Mouse (Mus musculus) testis, adult 2 months (tissue): ENCODE results near the gene Akap5. TPM values are rescaled to one million over a fixed set of nuclear protein-coding genes. Genes with fewer than 3 reads are reported as not detected.
A peak's percentile ranks its signal among the peaks of the same experiment; 100 is the strongest.

Experiments used
- H3K27ac ChIP-seq: fragments of 200-500 bp; 2 replicates; pipeline ENCODE4 v1.5.1; 2012; ENCODE audit warnings: low read depth, low read length; ENCODE audit not compliant: control insufficient read depth, insufficient read depth
- H3K27me3 ChIP-seq: fragments of 200-500 bp; 2 replicates; pipeline ENCODE4 v1.6.1; 2012; ENCODE audit warnings: mild to moderate bottlenecking, low read length, moderate library complexity; ENCODE audit not compliant: control insufficient read depth, insufficient read depth
- H3K36me3 ChIP-seq: fragments of 200-500 bp; 2 replicates; pipeline ENCODE4 v1.6.1; 2012; ENCODE audit warnings: mild to moderate bottlenecking, low read length; ENCODE audit not compliant: control insufficient read depth, insufficient read depth
- H3K4me1 ChIP-seq: fragments of 200-500 bp; 2 replicates; pipeline ENCODE4 v1.6.1; 2012; ENCODE audit warnings: low read length; ENCODE audit not compliant: control insufficient read depth, insufficient read depth
- H3K4me3 ChIP-seq: fragments of 200-500 bp; 2 replicates; pipeline ENCODE4 v1.5.1; 2012; ENCODE audit warnings: low read depth, mild to moderate bottlenecking, low read length, moderate library complexity, mixed read lengths; ENCODE audit not compliant: control insufficient read depth
- CTCF ChIP-seq: fragments of 200-500 bp; IDR thresholded peaks from 2 replicates; pipeline ENCODE4 v1.5.1; 2012; ENCODE audit warnings: low read depth, mild to moderate bottlenecking, inconsistent platforms, low read length, moderate library complexity; ENCODE audit not compliant: control insufficient read depth, insufficient read depth, insufficient replicate concordance
- POLR2A ChIP-seq: fragments of 200-500 bp; IDR thresholded peaks from 2 replicates; pipeline ENCODE4 v1.6.1; 2012; ENCODE audit warnings: low read depth, mild to moderate bottlenecking, inconsistent platforms, low read length, moderate library complexity; ENCODE audit not compliant: control insufficient read depth
- polyA plus RNA-seq: library from polyadenylated mRNA; depleted of rRNA; stranded (reverse); fragments of >200 nt; gene quantifications from 2 replicates; pipeline ENCODE4 v1.2.3, GENCODE M21; 2012; rRNA removed

Gene Akap5
- polyA plus RNA-seq, 1 experiment, result 0.16 TPM

- Histone ChIP-seq H3K27ac (no peak overlapping the region), H3K36me3 (no peaks in the 10 kb centered on the region), H3K27me3 (no peaks in the 10 kb centered on the region), H3K4me3 (no peak overlapping the region), H3K4me1 (peaks cover 6% of the 10 kb centered on the region)
- TF ChIP-seq CTCF (no peak), POLR2A (no peak)
Measured at GRCm38 (mm10) chr12:76375506-76375905, 50.8 kb downstream of the Akap5 start.

GRCm38 (mm10) chr12:76376649-76377048 is 52.0 kb downstream of the Akap5 start:
- H3K4me1 ChIP-seq, result peaks cover 3% of the 10 kb centered on the region
- no peak overlapping the region for H3K27ac ChIP-seq
- H3K27me3 ChIP-seq, result no peaks in the 10 kb centered on the region
- TF ChIP-seq CTCF (peak; percentile 38; the same call in 1 of the 2 replicates), POLR2A (no peak)
- no peaks in the 10 kb centered on the region for H3K36me3 ChIP-seq
- H3K4me3 ChIP-seq, result no peak overlapping the region

DNA sequence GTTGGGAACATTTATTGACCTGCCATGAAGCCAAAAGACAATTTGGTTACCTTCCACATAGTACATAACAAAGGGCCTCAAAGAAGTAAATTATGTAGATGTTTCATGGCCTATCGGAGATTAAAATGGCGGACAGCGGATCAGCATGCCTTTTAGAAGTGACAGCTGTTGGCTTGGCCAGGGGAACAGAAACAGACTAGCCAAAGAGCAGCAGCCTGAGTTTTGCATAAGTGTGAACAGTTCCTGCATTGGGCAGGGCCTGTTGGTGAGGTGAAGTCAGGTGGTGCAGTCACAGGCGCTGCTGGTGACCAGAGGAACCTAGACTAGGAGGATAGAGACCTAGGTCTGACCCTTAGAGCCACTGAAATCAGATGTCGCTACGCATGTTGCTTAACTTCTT is 52.4 kb downstream of the Akap5 start:
- Histone ChIP-seq H3K27me3 (no peaks in the 10 kb centered on the region), H3K4me3 (no peak overlapping the region), H3K4me1 (peaks cover under 1% of the 10 kb centered on the region; the same call in 1 of the 2 replicates), H3K27ac (no peak overlapping the region), H3K36me3 (no peaks in the 10 kb centered on the region)
- no peak for TF ChIP-seq CTCF
- no peak for TF ChIP-seq POLR2A

GRCm38 (mm10) chr12:76377726-76378125 is 53.0 kb downstream of the Akap5 start:
- H3K36me3 ChIP-seq, result no peaks in the 10 kb centered on the region
- no peak overlapping the region for H3K27ac ChIP-seq
- TF ChIP-seq CTCF (no peak), POLR2A (no peak)
- H3K4me1 ChIP-seq, result no peaks in the 10 kb centered on the region
- H3K4me3 ChIP-seq, result no peak overlapping the region
- no peaks in the 10 kb centered on the region for H3K27me3 ChIP-seq

GRCm38 (mm10) chr12:76378556-76378955 is 53.9 kb downstream of the Akap5 start:
- Histone ChIP-seq H3K4me1 (no peaks in the 10 kb centered on the region), H3K4me3 (no peak overlapping the region), H3K27ac (no peak overlapping the region), H3K36me3 (no peaks in the 10 kb centered on the region), H3K27me3 (no peaks in the 10 kb centered on the region)
- TF ChIP-seq CTCF, result no peak
- no peak for TF ChIP-seq POLR2A

DNA sequence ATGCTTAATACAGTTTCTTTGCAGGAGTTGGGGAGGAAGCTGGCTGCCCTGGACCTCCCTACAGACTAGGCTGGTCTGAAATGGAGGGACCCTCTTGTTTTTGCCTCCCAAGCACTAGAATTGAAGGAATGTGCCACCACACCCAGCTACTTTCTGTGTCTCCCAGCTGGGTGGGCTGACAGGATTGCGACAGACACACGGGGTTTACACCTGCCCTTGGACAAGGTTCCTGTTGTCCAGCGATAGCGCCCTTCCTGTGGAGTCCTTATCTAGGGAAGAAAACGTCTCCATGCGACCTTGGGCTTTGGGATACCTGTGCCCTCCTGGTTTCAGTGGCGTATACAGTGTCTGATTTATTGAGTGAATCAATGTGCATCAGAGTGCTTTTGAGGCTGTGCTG is 55.5 kb downstream of the Akap5 start:
- no peaks in the 10 kb centered on the region for H3K36me3 ChIP-seq
- H3K27me3 ChIP-seq, result no peaks in the 10 kb centered on the region
- H3K4me3 ChIP-seq, result no peak overlapping the region
- H3K4me1 ChIP-seq, result no peaks in the 10 kb centered on the region
- H3K27ac ChIP-seq, result no peak overlapping the region
- TF ChIP-seq CTCF (no peak), POLR2A (no peak)

Other genes starting within 250 kb of the Akap5 start
- 0.19 and 0.28 TPM in 2 replicates for gene Esr2, start 147.6 kb upstream of the Akap5 start, polyA plus RNA-seq
- 59.9 and 60.2 TPM in 2 replicates for gene Tex21, start 78.1 kb upstream of the Akap5 start, polyA plus RNA-seq
- gene Mthfd1, start 69.6 kb upstream of the Akap5 start, polyA plus RNA-seq, result 6.1 and 7.5 TPM in 2 replicates
- 15.7 and 15.8 TPM in 2 replicates for gene Zbtb25, start 44.7 kb downstream of the Akap5 start, polyA plus RNA-seq
- gene Zbtb1, start 45.4 kb downstream of the Akap5 start, polyA plus RNA-seq, result 0.30 and 0.34 TPM in 2 replicates
- 758 and 855 TPM in 2 replicates for gene Hspa2, start 79.3 kb downstream of the Akap5 start, polyA plus RNA-seq
- 70.7 and 80.4 TPM in 2 replicates for gene Ppp1r36, start 92.6 kb downstream of the Akap5 start, polyA plus RNA-seq
- 2.2 and 2.7 TPM in 2 replicates for gene Plekhg3, start 206.0 kb downstream of the Akap5 start, polyA plus RNA-seq